Mouse (Mus musculus) forelimb bud, embryonic 11.5 days (tissue): ENCODE results near the gene Ahsg.
"Not testable (repeated sequence)": the region's sequence is repeated elsewhere in the genome, so short reads cannot be mapped to it uniquely, and the experiment has no call there.

Experiments
- DNase-seq: peaks from one replicate; pipeline ENCODE4 v3.0.0-alpha.2; 2012; ENCODE audit warnings: low read depth, low spot score

Ahsg gene

DNA sequence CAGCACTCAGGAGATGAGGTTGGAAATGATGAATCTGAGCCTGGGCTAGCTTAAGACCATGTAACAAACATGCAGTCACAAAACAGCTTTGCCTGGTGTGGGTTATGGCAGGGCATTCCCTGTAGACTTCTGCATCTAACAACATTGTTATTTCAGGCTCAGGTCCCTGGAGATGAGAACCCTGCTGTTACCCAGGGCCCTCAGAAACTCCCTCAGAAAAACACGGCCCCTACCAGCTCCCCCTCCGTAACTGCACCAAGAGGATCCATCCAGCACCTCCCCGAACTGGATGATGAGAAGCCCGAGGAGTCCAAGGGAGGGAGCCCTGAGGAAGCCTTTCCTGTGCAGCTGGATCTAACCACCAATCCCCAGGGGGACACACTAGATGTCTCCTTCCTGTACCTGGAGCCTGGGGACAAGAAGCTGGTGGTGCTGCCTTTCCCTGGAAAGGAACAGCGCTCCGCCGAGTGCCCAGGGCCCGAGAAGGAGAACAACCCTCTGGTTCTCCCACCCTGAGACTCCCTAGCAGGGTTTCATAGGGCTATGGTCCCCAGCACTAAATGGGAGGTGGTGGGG, 48.1 kb downstream of the Ahsg start:
- DNase-seq = no peak

DNA sequence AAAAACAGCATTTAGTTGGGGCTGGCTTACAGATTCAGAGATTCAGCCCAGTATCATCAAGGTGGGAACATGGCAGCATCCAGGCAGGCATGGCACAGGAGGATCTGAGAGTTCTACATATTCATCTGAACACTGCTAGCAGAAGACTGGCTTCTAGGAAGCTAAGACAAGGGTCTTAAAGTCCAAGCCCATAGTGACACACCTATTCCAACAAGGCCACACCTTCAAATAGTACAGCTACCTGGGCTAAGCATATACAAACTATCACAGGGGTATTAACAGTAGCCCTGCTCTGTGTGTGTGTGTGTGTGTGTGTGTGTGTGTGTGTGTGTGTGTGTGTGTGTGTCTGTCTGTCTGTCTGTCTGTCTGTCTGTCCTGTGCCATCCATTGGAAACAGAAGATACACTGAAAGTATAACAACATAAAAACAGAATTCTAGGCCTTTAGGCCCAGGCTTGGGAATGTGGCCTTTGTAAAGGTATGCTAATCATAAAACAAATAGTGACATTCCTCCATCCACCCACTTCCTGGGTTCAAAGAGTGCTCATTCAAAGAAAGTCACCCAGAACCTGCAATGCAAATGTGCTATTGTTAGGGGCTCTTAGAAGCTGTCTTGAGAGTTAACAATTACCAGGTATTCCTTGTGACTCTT, 50.9 kb downstream of the Ahsg start:
- not testable (repeated sequence) for DNase-seq

DNA sequence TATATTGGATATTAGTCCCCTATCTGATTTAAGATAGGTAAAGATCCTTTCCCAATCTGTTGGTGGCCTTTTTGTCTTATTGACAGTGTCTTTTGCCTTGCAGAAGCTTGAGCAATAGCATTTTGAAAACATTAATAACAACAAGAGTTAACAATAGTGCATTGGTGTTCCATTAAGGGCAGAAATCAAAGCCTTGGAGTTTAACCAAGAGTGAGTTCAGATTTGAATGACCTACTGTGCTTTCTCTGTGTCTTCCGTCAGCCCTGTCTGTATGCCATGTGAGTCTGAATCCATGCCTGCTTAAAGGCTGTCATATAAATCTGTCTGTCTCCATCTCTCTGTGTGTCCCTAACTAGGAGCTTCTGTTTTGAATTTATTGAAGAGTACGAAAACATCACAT, 56.3 kb downstream of the Ahsg start:
- DNase-seq = no peak
